In genomic region chr11:74704068-74704467, GRCm38 (mm10) we compare ENCODE assay signal across 27 mouse cellular contexts.
"Had no signal": no experiment of that assay in that cellular context is flagged by ENCODE, and none has a peak within 500 bp of the region (broad histone marks: within the 10 kb centered on the region; RNA-seq: fewer than 3 reads in every experiment).

No protein-coding gene starts in this region.

- H3K4me3 ChIP-seq: embryonic facial prominence, embryonic 12.5 days; embryonic facial prominence, embryonic 13.5 days; embryonic facial prominence, embryonic 15.5 days; erythroblast, embryonic 14.5 days; forebrain, embryonic 10.5 days; forebrain, embryonic 12.5 days; forebrain, embryonic 13.5 days; forebrain, embryonic 15.5 days; gastrocnemius, adult 2 months; heart, adult 2 months had no signal

- H3K9me3 ChIP-seq: embryonic facial prominence, embryonic 12.5 days; embryonic facial prominence, embryonic 13.5 days; embryonic facial prominence, embryonic 15.5 days; forebrain, embryonic 10.5 days; forebrain, embryonic 12.5 days; forebrain, embryonic 13.5 days; forebrain, embryonic 15.5 days had no signal

- DNase-seq: cerebellum, adult 18-20 months; cerebellum, adult 2 months; cerebellum, adult 8-10 months; cerebellum, adult 9-10 months; cerebellum, adult 9-11 months; cerebellum, postnatal 10 days; cerebellum, postnatal 14 days; cerebellum, postnatal 25 days; cerebellum, postnatal 36 days; embryo, embryonic 11 days; forebrain, postnatal 0 days; gastrocnemius, adult 2 months; gastrocnemius, postnatal 10 days; gastrocnemius, postnatal 14 days; gastrocnemius, postnatal 25 days; gastrocnemius, postnatal 36 days; heart, adult 18-20 months; heart, adult 2 months had no signal

- H3K36me3 ChIP-seq: embryonic facial prominence, embryonic 12.5 days had no signal

- H3K9ac ChIP-seq: embryonic facial prominence, embryonic 12.5 days; embryonic facial prominence, embryonic 13.5 days; embryonic facial prominence, embryonic 15.5 days; forebrain, embryonic 12.5 days; forebrain, embryonic 13.5 days; forebrain, embryonic 15.5 days; forebrain, postnatal 0 days had no signal

- H3K4me1 ChIP-seq: embryonic facial prominence, embryonic 12.5 days; embryonic facial prominence, embryonic 13.5 days; forebrain, embryonic 10.5 days; forebrain, embryonic 15.5 days had no signal

- ATAC-seq: forebrain, embryonic 13.5 days; forebrain, embryonic 15.5 days; forebrain, embryonic 16.5 days; forebrain, postnatal 0 days had no signal

- H3K27me3 ChIP-seq: embryonic facial prominence, embryonic 12.5 days; embryonic facial prominence, embryonic 13.5 days; embryonic facial prominence, embryonic 15.5 days; forebrain, embryonic 12.5 days; forebrain, embryonic 13.5 days; forebrain, embryonic 15.5 days had no signal

- H3K4me2 ChIP-seq: embryonic facial prominence, embryonic 12.5 days; embryonic facial prominence, embryonic 13.5 days; embryonic facial prominence, embryonic 15.5 days; forebrain, embryonic 12.5 days; forebrain, embryonic 13.5 days; forebrain, embryonic 15.5 days had no signal

- H3K27ac ChIP-seq: embryonic facial prominence, embryonic 12.5 days; embryonic facial prominence, embryonic 13.5 days; embryonic facial prominence, embryonic 15.5 days; forebrain, embryonic 10.5 days; forebrain, embryonic 12.5 days; forebrain, embryonic 13.5 days; forebrain, embryonic 15.5 days; gastrocnemius, adult 2 months; heart, adult 2 months had no signal
